Mouse (Mus musculus) MEL (cell line): ENCODE data around the gene Smarca4. TPM values are rescaled to one million over a fixed set of nuclear protein-coding genes. Genes with fewer than 3 reads are reported as not detected.
A peak's percentile ranks its signal among the peaks of the same experiment; 100 is the strongest.

Source experiments
- DNase-seq: peaks from one replicate; pipeline ENCODE4 v3.0.0; 2011; ENCODE audit warnings: low read depth, low spot score
- H3K27ac ChIP-seq: 2 replicates; pipeline ENCODE4 v1.5.1; 2012; ENCODE audit warnings: low read depth, mild to moderate bottlenecking, control low read depth, low read length, moderate library complexity; ENCODE audit not compliant: control insufficient read depth
- H3K27me3 ChIP-seq, 2 experiments: fragments of 150-350 bp in 1 of 2; sonication (generic) in 1 of 2; 2 replicates each; pipeline ENCODE4 v1.6.1; 2012; ENCODE audit warnings: low read length in 2 of 2, mild to moderate bottlenecking in 2 of 2, improper control_type of control experiment in 1 of 2, moderate library complexity in 1 of 2; ENCODE audit not compliant: insufficient read depth in 2 of 2, control insufficient read depth in 1 of 2
- H3K36me3 ChIP-seq, 2 experiments: 2 replicates each; pipeline ENCODE4 v1.6.1; 2012 to 2014; ENCODE audit warnings: low read length in 2 of 2, improper control_type of control experiment in 1 of 2, inconsistent platforms in 1 of 2, mild to moderate bottlenecking in 1 of 2; ENCODE audit not compliant: insufficient read depth in 2 of 2, control insufficient read depth in 1 of 2
- H3K4me1 ChIP-seq, 2 experiments: fragments of 150-350 bp in 1 of 2; sonication (generic) in 1 of 2; 2 replicates each; pipeline ENCODE4 v1.6.1; 2012; ENCODE audit warnings: low read length in 2 of 2, improper control_type of control experiment in 1 of 2, mild to moderate bottlenecking in 1 of 2; ENCODE audit not compliant: insufficient read depth in 2 of 2, control insufficient read depth in 1 of 2
- H3K4me3 ChIP-seq, 2 experiments: fragments of 150-350 bp in 1 of 2; sonication (generic) in 1 of 2; 2 replicates each; pipeline ENCODE4 v1.5.1; 2012; ENCODE audit warnings: low read depth in 2 of 2, low read length in 2 of 2, mild to moderate bottlenecking in 2 of 2, moderate library complexity in 2 of 2, control low read depth in 1 of 2, improper control_type of control experiment in 1 of 2; ENCODE audit not compliant: control insufficient read depth in 1 of 2, insufficient read depth in 1 of 2
- H3K79me2 ChIP-seq: 2 replicates; pipeline ENCODE4 v1.6.1; 2012; ENCODE audit warnings: mild to moderate bottlenecking, low read length, moderate library complexity; ENCODE audit not compliant: control insufficient read depth, poor library complexity, insufficient read depth
- H3K9ac ChIP-seq: 2 replicates; pipeline ENCODE4 v1.6.1; 2012; ENCODE audit warnings: low read depth, mild to moderate bottlenecking, control low read depth, low read length, moderate library complexity; ENCODE audit not compliant: control insufficient read depth, poor library complexity, severe bottlenecking
- H3K9me3 ChIP-seq: fragments of 150-350 bp; sonication (generic); replicated peaks from 2 replicates; pipeline ENCODE4 v1.6.1; 2012; ENCODE audit warnings: mild to moderate bottlenecking, low read length, improper control_type of control experiment, moderate library complexity; ENCODE audit not compliant: insufficient read depth
- BHLHE40 ChIP-seq: IDR thresholded peaks from 2 replicates; pipeline ENCODE4 v1.6.1; 2012; ENCODE audit warnings: low read depth, mild to moderate bottlenecking, inconsistent platforms, low read length, improper control_type of control experiment, borderline replicate concordance
- KAT2A ChIP-seq: conservative IDR thresholded peaks from 2 replicates; pipeline ENCODE4 v1.6.1; 2012; ENCODE audit warnings: low read depth, low read length, improper control_type of control experiment, inconsistent platforms
- POLR2AphosphoS5 ChIP-seq: IDR thresholded peaks from 2 replicates; pipeline ENCODE4 v1.6.1; 2012; ENCODE audit warnings: low read depth, borderline replicate concordance, mild to moderate bottlenecking, inconsistent platforms, low read length, moderate library complexity, mixed read lengths
- USF1 ChIP-seq: IDR thresholded peaks from 2 replicates; pipeline ENCODE4 v1.6.1; 2014; ENCODE audit warnings: low read depth, mild to moderate bottlenecking, inconsistent platforms, low read length, improper control_type of control experiment, moderate library complexity
- polyA plus RNA-seq, 2 experiments: library from polyadenylated mRNA; stranded (reverse) in 1 of 2; unstranded in 1 of 2; fragments of >175 nt in 1 of 2; fragments of >200 nt in 1 of 2; gene quantifications; 2 replicates each; pipeline versions ENCODE4 v1.2.1 to v1.2.4; 2012; ENCODE audit warnings: low replicate concordance in 2 of 2, low read depth in 1 of 2; ENCODE audit not compliant: insufficient read length in 2 of 2, insufficient read depth in 1 of 2, missing spikeins in 1 of 2
- total RNA-seq: library from RNA; depleted of rRNA; stranded (reverse); fragments of 300-350 nt; gene quantifications from 2 replicates; pipeline ENCODE4 v1.2.3, GENCODE M21; 2012; rRNA removed

Gene Smarca4
- total and polyA plus RNA-seq, 3 experiments: 71.4 to 381 (median 249) TPM

- Histone ChIP-seq H3K9me3 (no peaks in the 10 kb centered on the region), H3K36me3 (peaks cover 8 to 16% of the 10 kb centered on the region in 2 experiments), H3K4me3 (no peak overlapping the region), H3K79me2 (no peaks in the 10 kb centered on the region; the same call in 1 of the 2 replicates), H3K27me3 (no peaks in the 10 kb centered on the region), H3K27ac (no peak overlapping the region), H3K4me1 (peaks cover 8 to 10% of the 10 kb centered on the region in 2 experiments), H3K9ac (no peak overlapping the region)
- no peak for DNase-seq
- TF ChIP-seq POLR2AphosphoS5: 0 out of 2 replicates have a peak, but pooled peaks have one; percentile 19
- no peak for TF ChIP-seq KAT2A
- TF ChIP-seq BHLHE40: 0 out of 2 replicates have a peak, but pooled peaks have one; percentile 30
- TF ChIP-seq USF1: no peak
Measured at GRCm38 (mm10) chr9:21752252-21752792, 136.4 kb downstream of the Smarca4 start.

Other genes starting within 250 kb of the Smarca4 start
- 210 and 235 TPM in 2 replicates for gene Ilf3, start 248.3 kb upstream of the Smarca4 start, total RNA-seq
- gene Ilf3, start 248.3 kb upstream of the Smarca4 start, polyA plus RNA-seq: 100 to 1,000 TPM in 1 of 2 experiments, 10 to 100 TPM in 1; 67.4 to 519 TPM
- 173 and 199 TPM in 2 replicates for gene Qtrt1, start 204.3 kb upstream of the Smarca4 start, total RNA-seq
- gene Qtrt1, start 204.3 kb upstream of the Smarca4 start, polyA plus RNA-seq: 100 to 1,000 TPM in 1 of 2 experiments, not detected in 1; 244 TPM
- 110 and 117 TPM in 2 replicates for gene Dnm2, start 191.3 kb upstream of the Smarca4 start, total RNA-seq
- gene Dnm2, start 191.3 kb upstream of the Smarca4 start, polyA plus RNA-seq: 100 to 1,000 TPM; 237 to 832 TPM
- 128 and 146 TPM in 2 replicates for gene Tmed1, start 105.9 kb upstream of the Smarca4 start, total RNA-seq
- gene Tmed1, start 105.9 kb upstream of the Smarca4 start, polyA plus RNA-seq: 10 to 100 TPM in 1 of 2 experiments, not detected in 1; 89.4 TPM
- gene AB124611, start 90.0 kb upstream of the Smarca4 start, total RNA-seq: 37.2 and 55.2 TPM in 2 replicates
- 10 to 100 TPM in 1 of 2 experiments, not detected in 1; 58.7 TPM for gene AB124611, start 90.0 kb upstream of the Smarca4 start, polyA plus RNA-seq
- gene Carm1, start 69.3 kb upstream of the Smarca4 start, total RNA-seq: 121 and 131 TPM in 2 replicates
- gene Carm1, start 69.3 kb upstream of the Smarca4 start, polyA plus RNA-seq: 100 to 1,000 TPM; 121 to 423 TPM
- gene Timm29, start 23.4 kb upstream of the Smarca4 start, total RNA-seq: 74.1 and 87.9 TPM in 2 replicates
- 100 to 1,000 TPM in 1 of 2 experiments, 10 to 100 TPM in 1; 45.8 to 163 TPM for gene Timm29, start 23.4 kb upstream of the Smarca4 start, polyA plus RNA-seq
- 22.8 and 24.0 TPM in 2 replicates for gene Yipf2, start 23.3 kb upstream of the Smarca4 start, total RNA-seq
- gene Yipf2, start 23.3 kb upstream of the Smarca4 start, polyA plus RNA-seq: 10 to 100 TPM in 1 of 2 experiments, not detected in 1; 84.9 TPM
- 58.1 and 69.1 TPM in 2 replicates for gene Ldlr, start 107.3 kb downstream of the Smarca4 start, total RNA-seq
- 10 to 100 TPM in 1 of 2 experiments, not detected in 1; 90.6 TPM for gene Ldlr, start 107.3 kb downstream of the Smarca4 start, polyA plus RNA-seq
- 304 and 305 TPM in 2 replicates for gene Spc24, start 144.1 kb downstream of the Smarca4 start, total RNA-seq
- 100 to 1,000 TPM in 1 of 2 experiments, not detected in 1; 377 TPM for gene Spc24, start 144.1 kb downstream of the Smarca4 start, polyA plus RNA-seq
- 5.9 and 7.6 TPM in 2 replicates for gene Kank2, start 182.6 kb downstream of the Smarca4 start, total RNA-seq
- 10 to 100 TPM in 1 of 2 experiments, not detected in 1; 16.3 TPM for gene Kank2, start 182.6 kb downstream of the Smarca4 start, polyA plus RNA-seq
- gene Angptl8, start 219.3 kb downstream of the Smarca4 start, total RNA-seq: not detected in 2 replicates
- under 1 TPM in 1 of 2 experiments, not detected in 1; 0.25 TPM for gene Angptl8, start 219.3 kb downstream of the Smarca4 start, polyA plus RNA-seq
- 3.3 and 5.0 TPM in 2 replicates for gene Dock6, start 236.5 kb downstream of the Smarca4 start, total RNA-seq
- 10 to 100 TPM in 1 of 2 experiments, not detected in 1; 21.3 TPM for gene Dock6, start 236.5 kb downstream of the Smarca4 start, polyA plus RNA-seq